Comparison of ENCODE assay signal across 7 mouse cellular contexts in the genomic region with DNA sequence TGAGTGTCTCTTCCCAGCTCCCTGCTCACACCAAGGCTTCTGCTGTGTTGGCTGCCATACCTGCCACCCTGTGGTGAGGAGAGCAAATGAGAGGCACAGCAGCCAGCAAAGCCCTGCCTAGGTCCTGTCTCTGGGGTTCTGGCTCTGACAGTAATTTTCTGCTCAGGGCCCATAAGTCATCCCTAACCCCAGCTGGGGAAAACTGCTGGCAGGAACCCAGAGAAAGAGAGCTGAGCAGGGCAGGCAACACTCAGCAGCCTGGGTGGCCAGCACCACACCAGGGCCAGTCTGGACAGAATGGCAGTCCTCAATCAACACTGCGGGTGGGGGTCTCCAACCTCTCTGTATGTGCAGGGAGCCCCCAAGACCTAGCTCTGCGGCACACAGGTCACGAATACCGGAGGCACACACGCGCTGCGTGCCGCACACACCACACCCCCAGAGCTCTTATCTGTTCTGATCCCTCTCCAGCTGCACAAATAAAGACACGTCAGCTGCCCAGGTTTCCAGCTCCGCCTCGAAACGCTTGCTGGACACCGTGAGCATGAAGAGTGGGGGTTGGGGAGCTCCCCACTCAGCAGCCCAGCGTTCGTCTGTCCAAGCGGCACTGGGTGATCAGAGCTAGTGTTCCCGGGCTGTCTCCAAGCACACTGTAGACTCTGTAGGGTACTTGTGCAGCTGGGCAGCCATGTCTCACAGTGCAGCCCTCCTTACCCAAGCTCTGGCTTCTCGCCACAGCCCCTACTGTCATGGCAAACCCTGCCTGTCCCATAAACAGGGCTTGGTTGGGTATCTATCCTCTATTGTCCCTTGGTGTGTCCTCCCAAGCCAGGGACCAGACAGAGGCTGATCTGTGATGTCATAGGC. TPM values are rescaled to one million over a fixed set of nuclear protein-coding genes. Genes with fewer than 3 reads are reported as not detected.
A peak's percentile ranks its signal among the peaks of the same experiment; 100 is the strongest.
DNase-seq lines count a peak whose midpoint lies in the region; ATAC-seq and TF ChIP-seq lines count a peak whose summit lies in the region.

No protein-coding gene starts in this region.

- TF ChIP-seq EP300 in stomach, postnatal 0 days (optimal IDR thresholded peaks at IDR 0.05): no peak

- ATAC-seq in Patski: peak; percentile 75
- 0 out of 2 replicates have a peak, but pooled peaks have one; percentile 29 for ATAC-seq in forebrain, embryonic 11.5 days (replicated peaks; ENCODE audit: low FRiP score)
- peak; percentile 87 for ATAC-seq in stomach, postnatal 0 days (ENCODE audit: low FRiP score, low TSS enrichment)

- H3K9me3 ChIP-seq in forebrain, embryonic 11.5 days (ENCODE audit: control insufficient read depth, low read length): no peaks in the 10 kb centered on the region
- H3K9me3 ChIP-seq in megakaryocyte, embryonic 14.5 days: no peaks in the 10 kb centered on the region
- H3K9me3 ChIP-seq in stomach, postnatal 0 days (ENCODE audit: control insufficient read depth, low read length): no peaks in the 10 kb centered on the region

- H3K36me3 ChIP-seq in forebrain, embryonic 11.5 days (ENCODE audit: control insufficient read depth, insufficient read depth, low read length): no peaks in the 10 kb centered on the region
- no peaks in the 10 kb centered on the region for H3K36me3 ChIP-seq in megakaryocyte, embryonic 14.5 days (replicated peaks; ENCODE audit: low read length)
- H3K36me3 ChIP-seq in stomach, postnatal 0 days (ENCODE audit: control insufficient read depth, insufficient read depth, low read length): no peaks in the 10 kb centered on the region

- CTCF ChIA-PET in Patski (lab: Charles Lee): interaction anchor here (0.7 to 3.3 kb wide), 5 partner anchors 9 to 34 kb away, joined by 3 to 22 read pairs (median 4); no protein-coding TSS in a partner anchor

- H3K4me2 ChIP-seq in forebrain, embryonic 11.5 days (ENCODE audit: low read depth, low read length, severe bottlenecking): peak overlapping the region; percentile 13; the same call in 1 of the 2 replicates
- H3K4me2 ChIP-seq in stomach, postnatal 0 days (replicated peaks; ENCODE audit: low read depth): peak overlapping the region; percentile 57

- POLR2A ChIA-PET in Patski (lab: Charles Lee): no interaction called here

- 17% methylated on average over 18 of the region's 18 CpGs for WGBS in forebrain, embryonic 11.5 days
- 3% methylated on average over 18 of the region's 18 CpGs for WGBS in stomach, postnatal 0 days

- H3K27ac ChIP-seq in forebrain, embryonic 11.5 days (ENCODE audit: low read depth, low read length): peak overlapping the region; percentile 33
- peak overlapping the region; percentile 69 for H3K27ac ChIP-seq in left cerebral cortex, adult 2 months
- peak overlapping the region; percentile 81 for H3K27ac ChIP-seq in stomach, postnatal 0 days (replicated peaks)

- no peaks in the 10 kb centered on the region for H3K27me3 ChIP-seq in Patski
- H3K27me3 ChIP-seq in forebrain, embryonic 11.5 days (ENCODE audit: control insufficient read depth, insufficient read depth, low read length): no peaks in the 10 kb centered on the region
- H3K27me3 ChIP-seq in megakaryocyte, embryonic 14.5 days (replicated peaks): peaks cover 70% of the 10 kb centered on the region
- no peaks in the 10 kb centered on the region for H3K27me3 ChIP-seq in stomach, postnatal 0 days (ENCODE audit: control insufficient read depth, insufficient read depth, low read length)

- peak; percentile 69 for DNase-seq in Patski (ENCODE audit: low read depth, low spot score)
- peak; percentile 54 for DNase-seq in c-Kit-positive CD71-positive TER-119-negative erythroid progenitor cells, embryonic 14.5 days (ENCODE audit: low read depth)
- DNase-seq in forebrain, embryonic 11.5 days (ENCODE audit: low spot score): peak; percentile 66
- peak; percentile 58 to 70 for DNase-seq in heart, postnatal 36 days
- DNase-seq in left cerebral cortex, adult 2 months (ENCODE audit: extremely low spot score in 1 of 2, low spot score in 2 of 2): no peak
- DNase-seq in stomach, postnatal 0 days (ENCODE audit: low spot score): peak; percentile 92

- peak overlapping the region; percentile 3 for H3K9ac ChIP-seq in forebrain, embryonic 11.5 days (ENCODE audit: low read length)
- H3K9ac ChIP-seq in stomach, postnatal 0 days (ENCODE audit: low read length): peak overlapping the region; percentile 48

- H3K4me1 ChIP-seq in forebrain, embryonic 11.5 days (replicated peaks; ENCODE audit: control insufficient read depth, insufficient read depth, low read length): peaks cover 24% of the 10 kb centered on the region
- H3K4me1 ChIP-seq in megakaryocyte, embryonic 14.5 days: peaks cover 15% of the 10 kb centered on the region
- H3K4me1 ChIP-seq in stomach, postnatal 0 days (replicated peaks; ENCODE audit: control insufficient read depth, insufficient read depth): peaks cover 31% of the 10 kb centered on the region

- intact Hi-C loops in heart, postnatal 36 days (cut with DNase I): no loop called here
- intact Hi-C loops in left cerebral cortex, adult 2 months (cut with DNase I): no loop called here

- H3K4me3 ChIP-seq in forebrain, embryonic 11.5 days (ENCODE audit: low read depth, low read length): no peak overlapping the region
- H3K4me3 ChIP-seq in left cerebral cortex, adult 2 months: no peak overlapping the region; the same call in 1 of the 2 replicates
- H3K4me3 ChIP-seq in megakaryocyte, embryonic 14.5 days (replicated peaks): peak overlapping the region; percentile 83
- peak overlapping the region; percentile 26 for H3K4me3 ChIP-seq in stomach, postnatal 0 days (ENCODE audit: low read depth, low read length)

- in situ Hi-C loops in Patski (cut with MboI; ENCODE audit: low pct_unique_long_range_greater_than_20kb): no loop called here

- TF ChIP-seq CTCF in Patski (IDR thresholded peaks at IDR 0.05): no peak
- TF ChIP-seq CTCF in left cerebral cortex, adult 2 months (IDR thresholded peaks at IDR 0.05): no peak; the same call in none of the 2 replicates
- peak; percentile 68 for TF ChIP-seq CTCF in stomach, postnatal 0 days (IDR thresholded peaks at IDR 0.05; ENCODE audit: low read depth)

RNA-seq across cellular contexts. Expression of gene Tbc1d16, which starts 13.0 kb away (rescaled TPM):
- 17.4 TPM for polyA plus RNA-seq in Patski (2021)
- polyA plus RNA-seq in forebrain, embryonic 11.5 days (2014; fragmentation: Nextera tagmentation; extraction: Ambion mirVana): 20.4 and 20.8 TPM in 2 replicates
- 10 to 100 TPM; 57.7 to 67.8 TPM for total RNA-seq in heart, postnatal 36 days (2021)
- total RNA-seq in left cerebral cortex, adult 2 months (2021): 10 to 100 TPM; 25.2 to 34.6 TPM
- 0.85 TPM in 1 of 2 replicates, not detected in the other for polyA plus RNA-seq in megakaryocyte, embryonic 14.5 days (2012; ENCODE audit: insufficient read depth, low replicate concordance)
- 4.8 and 6.3 TPM in 2 replicates for polyA plus RNA-seq in stomach, postnatal 0 days (2015; fragmentation: Nextera tagmentation; extraction: Ambion mirVana)

RNA-seq across cellular contexts. Expression of gene Ccdc40, which starts 13.1 kb away (rescaled TPM):
- polyA plus RNA-seq in Patski (2021): 0.13 TPM
- 19.5 and 22.1 TPM in 2 replicates for polyA plus RNA-seq in forebrain, embryonic 11.5 days (2014; fragmentation: Nextera tagmentation; extraction: Ambion mirVana)
- under 1 TPM in 1 of 2 experiments, not detected in 1; 0.38 TPM for total RNA-seq in heart, postnatal 36 days (2021)
- total RNA-seq in left cerebral cortex, adult 2 months (2021): 1 to 10 TPM; 1.3 to 1.5 TPM
- 1.7 and 4.3 TPM in 2 replicates for polyA plus RNA-seq in megakaryocyte, embryonic 14.5 days (2012; ENCODE audit: insufficient read depth, low replicate concordance)
- polyA plus RNA-seq in stomach, postnatal 0 days (2015; fragmentation: Nextera tagmentation; extraction: Ambion mirVana): 0.92 and 1.2 TPM in 2 replicates

RNA-seq across cellular contexts. Expression of gene Gaa, which starts 52.4 kb away (rescaled TPM):
- 263 TPM for polyA plus RNA-seq in Patski (2021)
- 28.4 and 28.7 TPM in 2 replicates for polyA plus RNA-seq in forebrain, embryonic 11.5 days (2014; fragmentation: Nextera tagmentation; extraction: Ambion mirVana)
- 10 to 100 TPM; 79.4 to 86.8 TPM for total RNA-seq in heart, postnatal 36 days (2021)
- 100 to 1,000 TPM; 241 to 268 TPM for total RNA-seq in left cerebral cortex, adult 2 months (2021)
- 44.2 and 58.6 TPM in 2 replicates for polyA plus RNA-seq in megakaryocyte, embryonic 14.5 days (2012; ENCODE audit: insufficient read depth, low replicate concordance)
- polyA plus RNA-seq in stomach, postnatal 0 days (2015; fragmentation: Nextera tagmentation; extraction: Ambion mirVana): 30.8 and 35.5 TPM in 2 replicates

Comparison
In these comparisons a context has a peak if more than half of its experiments do, and no peak if none do; other contexts are left out.
1. ATAC-seq: peak in every context shown above with its lines; median percentile 87 in stomach, postnatal 0 days; 75 in Patski; 29 in forebrain, embryonic 11.5 days.
2. DNase-seq: peak in Patski (single experiment), c-Kit-positive CD71-positive TER-119-negative erythroid progenitor cells, embryonic 14.5 days (single experiment), forebrain, embryonic 11.5 days (single experiment), heart, postnatal 36 days (2 of 2) and stomach, postnatal 0 days (single experiment); none in left cerebral cortex, adult 2 months (0 of 2).
3. H3K4me3 ChIP-seq: peak in megakaryocyte, embryonic 14.5 days (single experiment) and stomach, postnatal 0 days (single experiment); none in forebrain, embryonic 11.5 days (single experiment) and left cerebral cortex, adult 2 months (single experiment).
4. Peak in every context shown above with its lines, with median percentiles within 50 percentile points of each other: H3K27ac ChIP-seq.